Mouse (Mus musculus) lung, adult 2 months (tissue): ENCODE measurements around the gene Ptprj.

Experiments used
- CTCF ChIP-seq: fragments of 200-500 bp; IDR thresholded peaks from 2 replicates; pipeline ENCODE4 v1.5.1; 2011; ENCODE audit warnings: mild to moderate bottlenecking, low read length, control low read depth; ENCODE audit not compliant: insufficient read depth
- POLR2A ChIP-seq: fragments of 200-500 bp; IDR thresholded peaks from 2 replicates; pipeline ENCODE4 v1.6.1; 2011; ENCODE audit warnings: low read depth, mild to moderate bottlenecking, control low read depth, low read length, borderline replicate concordance; ENCODE audit errors: extremely low read depth

- TF ChIP-seq CTCF (no peak), POLR2A (no peak)
Measured at GRCm38 (mm10) chr2:90486226-90486755, 94.2 kb downstream of the Ptprj start.
